Mouse (Mus musculus) CH12.LX (cell line): ENCODE results near the gene Psenen. TPM values are rescaled to one million over a fixed set of nuclear protein-coding genes. Genes with fewer than 3 reads are reported as not detected.

Experiments
- DNase-seq: peaks from one replicate; pipeline ENCODE4 v3.0.0-alpha.2; 2013; ENCODE audit errors: extremely low read depth
- H3K27ac ChIP-seq: 2 replicates; pipeline ENCODE4 v1.5.1; 2012; ENCODE audit warnings: low read depth, mild to moderate bottlenecking, control low read depth, moderate library complexity; ENCODE audit not compliant: insufficient read depth
- H3K27me3 ChIP-seq: replicated peaks from 2 replicates; pipeline ENCODE3; 2012; ENCODE audit warnings: inconsistent platforms
- H3K36me3 ChIP-seq, 2 experiments: replicated peaks in 1 of 2; 2 replicates each; pipeline versions ENCODE3 to v1.6.1; 2012; ENCODE audit warnings: inconsistent platforms in 1 of 2, low read length in 1 of 2, mild to moderate bottlenecking in 1 of 2, mixed read lengths in 1 of 2, moderate library complexity in 1 of 2; ENCODE audit not compliant: control insufficient read depth in 1 of 2, insufficient read depth in 1 of 2
- H3K4me1 ChIP-seq, 2 experiments: 2 replicates each; pipeline ENCODE4 v1.6.1; 2012; ENCODE audit warnings: inconsistent platforms in 1 of 2, moderate library complexity in 1 of 2; ENCODE audit not compliant: insufficient read depth in 2 of 2, control insufficient read depth in 1 of 2
- H3K4me2 ChIP-seq: 2 replicates; pipeline ENCODE4 v1.6.1; 2012; ENCODE audit warnings: low read depth, mild to moderate bottlenecking, control low read depth; ENCODE audit not compliant: poor library complexity, insufficient read depth, severe bottlenecking
- H3K4me3 ChIP-seq, 3 experiments: fragments of 150-350 bp in 1 of 3; sonication (generic) in 1 of 3; replicated peaks in 1 of 3; 2 replicates each; pipeline versions ENCODE3 to v1.5.1; 2011 to 2012; ENCODE audit warnings: low read depth in 2 of 3, low read length in 2 of 3, mild to moderate bottlenecking in 2 of 3, moderate library complexity in 2 of 3, control low read depth in 1 of 3, improper control_type of control experiment in 1 of 3, inconsistent platforms in 1 of 3, mixed read lengths in 1 of 3; ENCODE audit not compliant: poor library complexity in 1 of 3
- H3K79me2 ChIP-seq: replicated peaks from 2 replicates; pipeline ENCODE4 v1.6.1; 2012; ENCODE audit warnings: mild to moderate bottlenecking, moderate library complexity; ENCODE audit not compliant: control insufficient read depth, poor library complexity, insufficient read depth, severe bottlenecking; ENCODE audit errors: extremely low read depth
- H3K9ac ChIP-seq: 2 replicates; pipeline ENCODE4 v1.6.1; 2012; ENCODE audit warnings: low read depth, mild to moderate bottlenecking, control low read depth, moderate library complexity; ENCODE audit not compliant: insufficient read depth
- H3K9me3 ChIP-seq: replicated peaks from 2 replicates; pipeline ENCODE3; 2012; ENCODE audit warnings: low read length, inconsistent platforms, mixed read lengths
- CHD1 ChIP-seq: IDR thresholded peaks from 2 replicates; pipeline ENCODE4 v1.6.1; 2012; ENCODE audit warnings: low read depth, low read length, improper control_type of control experiment, inconsistent platforms
- CHD2 ChIP-seq: IDR thresholded peaks from 2 replicates; pipeline ENCODE4 v1.6.1; 2011; ENCODE audit warnings: low read length, improper control_type of control experiment
- E2F4 ChIP-seq: IDR thresholded peaks from 2 replicates; pipeline ENCODE4 v1.6.1; 2011; ENCODE audit warnings: low read depth, low read length, improper control_type of control experiment; ENCODE audit not compliant: insufficient replicate concordance
- ETS1 ChIP-seq: conservative IDR thresholded peaks from 2 replicates; pipeline ENCODE4 v1.6.1; 2012; ENCODE audit warnings: low read depth, mild to moderate bottlenecking, inconsistent platforms, low read length, improper control_type of control experiment, moderate library complexity
- GABPA ChIP-seq: IDR thresholded peaks from 2 replicates; pipeline ENCODE4 v1.6.1; 2012; ENCODE audit warnings: low read depth, low read length, improper control_type of control experiment, inconsistent platforms; ENCODE audit not compliant: insufficient replicate concordance
- JUN ChIP-seq: IDR thresholded peaks from 2 replicates; pipeline ENCODE4 v1.6.1; 2011; ENCODE audit warnings: low read depth, mild to moderate bottlenecking, low read length, improper control_type of control experiment, moderate library complexity; ENCODE audit not compliant: insufficient read depth
- MEF2A ChIP-seq: IDR thresholded peaks from 2 replicates; pipeline ENCODE4 v1.6.1; 2014; ENCODE audit warnings: low read depth, mild to moderate bottlenecking, inconsistent platforms, low read length, improper control_type of control experiment, borderline replicate concordance
- MYC ChIP-seq: IDR thresholded peaks from 2 replicates; pipeline ENCODE4 v1.6.1; 2011; ENCODE audit warnings: low read depth, mild to moderate bottlenecking, improper control_type of control experiment, low read length
- NELFE ChIP-seq: IDR thresholded peaks from 2 replicates; pipeline ENCODE4 v1.6.1; 2011; ENCODE audit warnings: low read depth, low read length, improper control_type of control experiment
- PAX5 ChIP-seq: IDR thresholded peaks from 2 replicates; pipeline ENCODE4 v1.6.1; 2012; ENCODE audit warnings: low read length, inconsistent platforms, mixed read lengths
- POLR2A ChIP-seq: IDR thresholded peaks from 2 replicates; pipeline ENCODE4 v1.6.1; 2011; ENCODE audit warnings: low read depth, mild to moderate bottlenecking, improper control_type of control experiment, low read length
- POLR2AphosphoS2 ChIP-seq: IDR thresholded peaks from 2 replicates; pipeline ENCODE4 v1.6.1; 2011; ENCODE audit warnings: low read depth, low read length, improper control_type of control experiment
- SMC3 ChIP-seq: IDR thresholded peaks from 2 replicates; pipeline ENCODE4 v1.6.1; 2011; ENCODE audit warnings: low read depth, low read length, improper control_type of control experiment
- TBP ChIP-seq: conservative IDR thresholded peaks from 2 replicates; pipeline ENCODE4 v1.6.1; 2011; ENCODE audit warnings: low read depth, low read length, improper control_type of control experiment
- ZC3H11A ChIP-seq: IDR thresholded peaks from 2 replicates; pipeline ENCODE4 v1.6.1; 2012; ENCODE audit warnings: low read depth, mild to moderate bottlenecking, inconsistent platforms, low read length, improper control_type of control experiment
- ZNF384 ChIP-seq: IDR thresholded peaks from 2 replicates; pipeline ENCODE4 v1.6.1; 2012; ENCODE audit warnings: low read depth, low read length, improper control_type of control experiment, inconsistent platforms
- dilution Hi-C: fragments of 300-500 bp; cut with MboI; formaldehyde crosslinking; loops from 2 replicates; pipeline ENCODE4 v1.14.3; 2020; ENCODE audit warnings: low sequenced_read_pairs; ENCODE audit not compliant: extremely low pct_unique_long_range_greater_than_20kb, extremely low pct_ligation_motif_present
- in situ Hi-C: fragments of 300-500 bp; cut with MboI; formaldehyde crosslinking; loops from 3 replicates; pipeline ENCODE4 v1.14.3; 2019; ENCODE audit warnings: low sequenced_read_pairs, low pct_ligation_motif_present, low pct_unique_long_range_greater_than_20kb, mixed read lengths
- polyA plus RNA-seq: library from polyadenylated mRNA; unstranded; fragments of >175 nt; gene quantifications from 2 replicates; pipeline ENCODE4 v1.2.1, GENCODE M21; 2012; ENCODE audit warnings: low read depth; ENCODE audit not compliant: insufficient read length
- total RNA-seq, 2 experiments: library from RNA; depleted of rRNA; stranded (reverse); fragments of 300-350 nt in 1 of 2; fragments of >200 nt in 1 of 2; gene quantifications; 2 replicates each; pipeline ENCODE4 v1.2.3; 2012 to 2014

Psenen gene
- total and polyA plus RNA-seq, 3 experiments, result 55.2 to 121 (median 92.7) TPM

DNA sequence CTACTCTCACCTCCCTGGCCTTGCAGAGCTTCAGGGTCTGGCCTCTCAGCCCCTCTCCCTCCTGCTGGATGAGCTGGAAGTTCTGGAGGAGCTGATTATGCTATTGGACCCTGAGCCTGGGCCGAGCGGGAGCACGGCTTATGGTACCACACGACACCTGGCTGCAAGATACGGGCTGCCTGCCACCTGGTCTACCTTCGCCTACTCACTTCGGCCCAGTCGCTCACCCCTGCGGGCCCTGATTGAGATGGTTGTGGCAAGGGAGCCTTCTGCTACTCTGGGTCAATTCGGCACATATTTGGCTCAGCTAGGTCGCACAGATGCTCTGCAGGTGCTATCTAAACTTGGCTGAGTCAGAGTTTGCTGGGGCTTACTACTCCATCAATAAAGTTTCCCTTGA, 4.1 kb upstream of the Psenen start:
- H3K4me1 ChIP-seq, result peaks cover 7 to 11% of the 10 kb centered on the region in 2 experiments; a peak in 3 of 4 replicates
- dilution Hi-C loops (no loop called here), in situ Hi-C loops (no loop called here)
- no peaks in the 10 kb centered on the region for H3K9me3 ChIP-seq
- no peak overlapping the region for H3K4me3 ChIP-seq
- H3K27me3 ChIP-seq, result no peaks in the 10 kb centered on the region
- no peak overlapping the region for H3K27ac ChIP-seq
- peak; percentile 68; the same call in 1 of the 2 replicates for TF ChIP-seq POLR2AphosphoS2
- TF ChIP-seq NELFE, result no peak
- no peak overlapping the region for H3K9ac ChIP-seq
- H3K79me2 ChIP-seq, result peaks cover under 1% of the 10 kb centered on the region
- H3K4me2 ChIP-seq, result no peak overlapping the region
- no peak for DNase-seq
- peaks cover 63 to 85% of the 10 kb centered on the region in 2 experiments for H3K36me3 ChIP-seq

DNA sequence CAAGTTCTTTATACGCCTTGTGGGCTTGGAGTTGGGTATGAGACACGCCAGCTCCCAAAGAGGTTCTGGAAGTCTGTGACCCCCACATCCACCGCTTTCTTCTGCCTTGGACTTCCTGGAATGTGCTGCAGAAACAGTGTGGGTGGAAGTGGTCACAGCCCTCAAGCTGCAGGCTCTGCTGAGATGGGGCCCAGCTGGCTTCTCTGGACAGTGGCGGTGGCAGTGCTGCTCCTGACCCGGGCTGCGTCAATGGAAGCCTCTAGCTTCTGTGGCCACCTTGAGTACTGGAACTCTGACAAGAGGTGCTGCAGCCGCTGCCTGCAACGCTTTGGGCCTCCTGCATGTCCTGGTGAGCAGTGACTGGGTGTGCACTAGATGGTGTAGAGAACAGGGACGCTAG, 2.6 kb upstream of the Psenen start:
- TF ChIP-seq POLR2A, result no peak
- no peak for TF ChIP-seq E2F4
- no peak for TF ChIP-seq PAX5
- TF ChIP-seq MYC, result no peak
- no peak for TF ChIP-seq CHD2
- TF ChIP-seq SMC3, result no peak
- no peak for TF ChIP-seq CHD1
- TF ChIP-seq TBP, result no peak
- no peak for TF ChIP-seq GABPA
- TF ChIP-seq ZNF384, result no peak
- no peak for TF ChIP-seq NELFE
- TF ChIP-seq ETS1, result no peak
- no peak for TF ChIP-seq MEF2A
- no peak for TF ChIP-seq ZC3H11A
- no peak for TF ChIP-seq JUN
- Histone ChIP-seq H3K27ac (no peak overlapping the region; the same call in 1 of the 2 replicates), H3K4me3 (no peak overlapping the region), H3K36me3 (peaks cover 53 to 72% of the 10 kb centered on the region in 2 experiments), H3K9me3 (no peaks in the 10 kb centered on the region), H3K9ac (no peak overlapping the region), H3K27me3 (no peaks in the 10 kb centered on the region), H3K79me2 (peaks cover 11% of the 10 kb centered on the region), H3K4me1 (peaks cover 7 to 15% of the 10 kb centered on the region in 2 experiments; a peak in 3 of 4 replicates), H3K4me2 (no peak overlapping the region)
- in situ Hi-C loops, result no loop called here
- dilution Hi-C loops, result no loop called here
- no peak for DNase-seq
